Mouse (Mus musculus): ENCODE measurements at regions not wholly inside any gene's neighbourhood (a gene's known extent, or its start where the extent isn't known, plus 50 kb on each side); places are given as distances from the start of the nearest gene placed in this dataset.

DNA sequence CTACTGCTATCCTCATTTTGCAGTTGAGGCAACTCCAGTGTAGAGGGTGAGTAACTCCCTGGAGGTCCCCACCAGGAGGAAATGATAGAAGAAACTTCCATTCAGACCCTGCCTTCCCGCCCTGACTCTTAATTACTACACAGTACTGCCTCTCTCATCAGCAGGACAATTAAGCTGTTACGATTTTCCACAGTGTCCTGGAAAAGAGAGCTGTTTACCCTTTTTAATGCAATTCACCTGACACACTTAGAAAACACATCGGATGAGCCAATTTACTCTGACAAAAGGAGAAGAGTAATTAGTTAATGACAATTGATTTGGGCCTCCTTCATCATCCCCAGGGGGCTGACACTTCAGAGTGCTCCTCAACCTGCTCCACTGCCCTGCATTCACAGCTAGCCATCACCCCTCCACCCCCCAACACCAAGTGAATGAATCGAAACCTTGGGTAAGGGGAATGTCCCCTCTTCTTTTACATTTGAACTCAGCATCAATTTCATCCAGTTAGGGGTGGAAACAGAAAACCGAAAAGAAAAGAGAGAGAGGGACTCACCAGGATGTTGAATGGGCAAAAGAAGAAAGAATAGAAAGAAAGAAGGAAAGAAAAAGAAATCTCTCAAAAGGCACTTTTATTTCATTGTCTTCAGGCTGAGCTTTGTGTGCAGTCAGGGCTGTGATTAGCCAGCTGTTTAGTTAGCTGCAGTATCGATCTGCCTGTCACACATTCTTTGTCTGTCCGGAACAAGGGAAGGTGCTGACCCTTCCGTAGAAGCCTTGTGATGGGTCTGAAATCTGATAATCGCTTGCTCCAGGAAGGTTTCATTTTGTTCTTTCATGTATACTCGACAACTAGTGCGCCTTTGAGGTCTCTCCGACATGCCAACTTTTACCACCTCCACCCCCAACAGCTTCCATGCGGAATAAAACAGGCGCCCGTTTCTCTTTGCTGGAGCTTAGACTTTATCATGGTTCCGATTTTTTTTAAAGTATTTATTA is 482.6 kb upstream of the Tenm4 start:
- DNase-seq (ENCODE audit: low read depth) = no peak

DNA sequence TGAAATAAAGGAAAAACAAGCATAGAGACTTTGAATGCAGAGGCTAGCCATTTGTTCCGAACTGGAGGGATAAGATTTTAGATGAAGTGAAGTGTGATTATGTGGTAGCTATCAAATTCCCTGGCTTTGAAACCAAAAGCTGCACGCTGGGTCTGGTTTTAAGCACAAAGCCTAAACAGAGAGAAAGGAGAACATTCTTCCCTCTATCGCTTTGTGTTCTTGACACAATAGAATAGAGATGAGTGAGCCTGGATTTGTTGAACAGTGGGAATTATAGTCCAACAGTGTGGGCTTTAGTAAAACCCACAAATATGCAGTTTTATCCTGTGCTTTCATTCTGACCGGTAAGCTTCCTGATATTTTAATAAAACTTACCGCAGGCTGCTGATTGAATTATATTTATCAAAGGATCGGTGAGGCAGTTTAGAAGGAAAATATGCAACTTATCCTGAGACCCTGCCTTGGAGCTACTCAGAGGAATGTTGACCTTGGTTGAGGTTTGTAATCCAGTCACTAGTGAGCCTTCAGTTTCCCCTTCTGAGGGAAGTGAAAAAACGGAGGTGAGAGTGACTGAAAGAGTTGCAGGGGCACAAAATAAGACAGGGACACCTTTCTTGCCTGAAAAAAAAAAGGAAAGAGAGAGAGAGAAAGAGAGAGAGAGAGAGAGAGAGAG is 481.7 kb upstream of the Tenm4 start:
- DNase-seq (ENCODE audit: low read depth) = no peak

DNA sequence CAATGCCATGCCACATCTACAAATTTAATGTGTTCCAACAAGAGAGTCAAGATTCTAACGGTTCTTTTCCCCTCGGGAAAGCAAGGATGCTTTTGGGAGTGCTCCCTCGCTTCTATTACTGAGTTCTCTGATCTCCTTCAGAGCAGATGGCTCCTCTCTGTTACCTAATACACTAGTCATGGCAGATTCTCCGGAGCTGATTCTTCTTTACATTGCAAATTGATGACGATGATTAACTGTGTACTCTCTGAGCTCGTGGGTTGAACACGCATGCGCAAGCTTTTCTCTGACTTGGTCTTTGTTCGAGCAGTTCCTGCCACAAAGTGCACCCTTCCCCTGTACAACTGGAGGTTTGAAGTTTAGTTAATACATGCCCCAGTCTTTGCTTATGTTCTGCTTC is 471.5 kb upstream of the Tenm4 start:
- DNase-seq (ENCODE audit: low read depth) = no peak

DNA sequence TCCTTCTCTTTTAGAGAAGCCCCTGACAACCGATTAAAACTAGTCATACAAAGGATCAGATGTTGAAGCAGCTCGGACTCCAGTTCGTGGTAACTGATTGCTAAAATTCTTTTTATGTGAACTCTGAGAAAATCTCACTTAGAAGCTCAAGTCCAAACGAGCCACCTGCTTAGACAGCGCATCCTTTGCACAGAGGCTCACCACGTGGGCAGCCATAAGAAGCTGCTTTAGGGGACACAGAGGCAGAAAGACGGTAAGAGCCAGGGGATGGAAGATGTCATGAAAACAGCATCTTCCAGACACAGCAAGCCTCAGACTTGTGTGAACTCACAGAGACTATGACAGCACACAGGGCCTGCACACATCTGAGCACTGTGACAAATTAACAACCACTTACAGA is 461.0 kb upstream of the Tenm4 start:
- no peak for DNase-seq (ENCODE audit: low read depth)

DNA sequence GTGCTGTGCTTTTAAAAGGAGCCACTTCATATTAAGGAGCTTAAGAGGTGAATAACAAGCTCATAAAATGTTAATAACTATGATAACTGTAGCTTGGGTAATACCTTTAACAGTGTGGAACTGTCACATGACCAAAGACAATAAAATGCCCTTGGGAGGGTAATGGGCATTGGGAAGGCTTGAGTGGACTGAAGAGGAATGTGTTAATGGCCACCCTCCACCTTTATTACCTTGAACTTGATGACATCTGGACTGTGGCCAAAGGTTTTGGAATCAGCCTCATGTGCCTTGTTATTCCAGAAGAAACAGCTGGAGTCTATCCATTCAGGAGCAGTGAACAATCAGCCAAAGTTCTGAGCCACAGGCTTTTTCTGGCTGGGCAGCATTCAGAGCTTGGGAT is 451.0 kb upstream of the Tenm4 start:
- DNase-seq (ENCODE audit: low read depth) = no peak

DNA sequence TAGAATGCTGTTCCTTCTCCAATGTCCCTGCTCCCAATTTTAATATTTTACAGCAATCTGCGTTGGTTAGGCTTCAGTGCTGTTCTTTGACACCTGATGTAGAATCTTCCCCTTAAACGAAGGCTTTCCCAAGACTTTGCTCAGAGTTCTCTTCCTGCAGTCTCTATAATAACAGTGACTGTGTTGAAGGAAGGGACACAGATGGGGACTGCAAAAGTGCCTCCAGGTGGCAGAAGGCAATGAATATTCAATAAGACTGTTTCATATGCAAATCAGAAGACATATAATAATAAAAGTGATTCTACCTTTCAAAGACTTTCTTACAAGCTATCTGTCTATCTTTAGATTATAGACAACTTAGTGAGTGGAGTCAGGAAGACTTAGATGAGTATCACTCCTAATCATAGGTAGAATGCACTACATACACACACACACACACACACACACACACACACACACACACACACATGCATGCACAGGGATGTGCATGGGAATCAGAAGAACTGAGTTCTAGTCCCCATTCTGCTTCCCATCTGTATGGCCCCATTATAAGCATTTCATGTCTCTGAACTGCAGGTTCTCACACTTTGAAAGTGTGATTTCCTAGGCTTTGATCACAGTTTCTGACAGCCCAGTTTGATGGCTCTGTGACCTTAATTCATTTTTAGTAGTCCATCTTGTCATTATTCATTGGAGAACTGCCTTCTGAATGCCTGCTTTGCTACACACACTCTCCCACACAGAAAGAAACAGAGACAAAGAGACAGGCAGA is 445.1 kb upstream of the Tenm4 start:
- DNase-seq (ENCODE audit: low read depth) = no peak

DNA sequence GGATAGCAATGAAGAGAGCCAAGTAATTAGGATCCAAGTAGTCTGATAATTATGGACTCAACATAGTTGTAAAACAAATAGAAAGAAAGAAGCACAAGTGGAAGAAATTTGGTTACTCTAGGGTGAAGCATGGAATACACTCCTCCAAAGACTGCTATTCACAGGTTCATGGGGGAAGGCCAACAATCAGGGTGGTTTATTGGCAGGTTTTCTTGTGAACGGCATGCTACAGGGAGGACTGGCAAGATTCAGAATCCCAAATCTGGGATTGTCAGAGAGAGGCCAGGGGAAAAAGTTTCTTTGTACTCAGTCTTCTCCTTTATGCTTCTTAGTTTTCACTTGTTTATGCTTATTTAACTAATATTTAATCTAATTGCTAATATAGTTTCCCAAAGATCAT is 437.2 kb upstream of the Tenm4 start:
- DNase-seq (ENCODE audit: low read depth) = no peak

DNA sequence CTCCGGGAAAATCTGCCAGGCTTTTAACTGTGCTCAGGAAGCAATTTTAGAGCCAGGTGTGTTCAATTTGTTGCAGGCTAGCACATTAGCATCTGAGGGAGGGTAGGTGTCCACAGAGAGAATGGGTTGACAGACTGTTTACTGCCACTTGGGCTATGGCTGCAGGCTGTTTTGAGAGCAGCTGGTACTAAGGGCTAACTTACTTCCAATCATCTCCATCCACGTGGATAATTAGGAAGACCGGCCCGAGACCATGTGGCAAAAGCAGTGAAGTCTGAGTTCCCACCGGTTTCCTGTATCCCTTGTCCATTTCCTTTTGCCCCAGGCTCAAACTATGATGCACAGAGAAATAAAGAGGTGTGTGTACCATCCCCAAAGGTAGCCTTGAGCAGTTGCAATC is 436.5 kb upstream of the Tenm4 start:
- DNase-seq (ENCODE audit: low read depth) = no peak

DNA sequence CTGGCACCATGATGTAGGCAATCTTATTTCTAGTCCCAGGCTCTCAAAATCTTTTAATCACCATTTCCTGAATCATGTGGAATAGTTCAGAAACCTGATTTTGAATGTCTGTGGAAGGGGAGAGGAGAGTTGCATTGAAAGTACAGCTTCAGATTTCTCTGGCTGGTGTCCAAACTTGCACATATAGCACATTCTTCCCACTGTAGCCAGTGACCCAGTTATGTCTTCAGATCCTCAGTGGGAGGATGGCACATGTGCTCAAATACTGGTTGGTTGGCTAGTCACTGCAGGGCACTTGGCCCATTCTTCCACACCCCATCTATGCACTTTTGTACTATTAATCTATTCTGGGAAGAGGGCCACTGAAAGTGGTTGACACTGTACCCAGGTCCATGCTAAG is 434.3 kb upstream of the Tenm4 start:
- no peak for DNase-seq (ENCODE audit: low read depth)

DNA sequence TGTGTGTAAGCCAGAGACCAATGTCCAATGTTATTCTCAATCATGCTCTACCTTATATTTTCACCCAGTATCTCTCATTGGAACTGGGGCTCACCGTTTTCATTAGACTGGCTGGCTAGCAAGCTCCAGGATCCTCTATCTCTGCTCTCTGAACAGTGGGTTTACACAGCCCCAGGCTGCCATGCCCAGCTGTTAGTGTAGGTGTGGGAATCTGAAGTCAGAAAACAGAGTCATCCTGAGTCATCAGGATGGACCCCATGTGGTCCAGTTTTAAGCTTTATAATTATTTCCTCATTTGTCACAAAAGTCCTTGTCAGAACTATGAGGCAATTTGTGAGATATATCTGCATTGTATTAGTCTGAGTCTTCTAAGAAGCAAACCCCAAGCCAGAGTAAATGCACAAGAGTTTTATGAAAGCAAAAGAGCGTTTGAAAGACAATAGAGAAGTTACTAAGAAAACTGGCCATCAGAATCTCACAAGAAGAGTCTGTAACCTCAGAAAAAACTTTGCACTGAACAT is 432.3 kb upstream of the Tenm4 start:
- DNase-seq (ENCODE audit: low read depth) = no peak

DNA sequence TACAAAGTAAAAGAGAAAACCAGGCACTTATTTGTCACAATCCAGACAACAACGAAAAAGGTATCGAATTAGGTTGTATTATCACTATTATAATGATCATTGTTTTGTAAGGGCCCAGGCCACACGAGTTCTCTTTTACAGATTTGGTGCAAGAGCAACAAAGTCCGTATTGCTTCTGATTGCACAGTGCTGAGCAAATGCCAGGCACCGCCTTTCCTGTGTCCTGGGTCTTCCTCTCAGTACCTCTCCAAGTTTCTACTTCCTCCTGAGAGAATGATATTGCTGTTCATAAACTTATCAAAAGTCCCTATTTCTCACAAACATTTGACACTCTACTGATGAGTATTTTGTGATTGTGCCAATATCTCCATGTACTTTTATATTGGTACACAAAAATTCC is 431.3 kb upstream of the Tenm4 start:
- no peak for DNase-seq (ENCODE audit: low read depth)

DNA sequence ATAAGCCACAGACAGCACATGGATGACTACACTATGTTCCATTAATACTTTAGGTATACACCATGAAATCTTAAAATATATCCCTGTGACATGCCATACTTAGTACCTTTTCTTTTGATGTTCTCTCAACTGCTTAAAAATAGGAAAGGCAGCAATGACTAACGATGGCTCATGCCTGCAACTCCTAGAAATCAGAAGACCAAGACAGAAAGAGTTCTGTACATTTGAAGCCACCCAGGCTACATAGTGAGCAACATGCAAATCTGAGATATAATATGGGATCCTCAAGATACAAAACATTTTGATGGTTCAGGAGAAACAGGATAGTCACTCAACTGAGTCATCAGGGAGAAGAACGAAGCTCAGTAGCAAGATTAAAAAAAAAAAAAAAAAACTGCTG is 412.7 kb upstream of the Tenm4 start:
- no peak for DNase-seq (ENCODE audit: low read depth)

DNA sequence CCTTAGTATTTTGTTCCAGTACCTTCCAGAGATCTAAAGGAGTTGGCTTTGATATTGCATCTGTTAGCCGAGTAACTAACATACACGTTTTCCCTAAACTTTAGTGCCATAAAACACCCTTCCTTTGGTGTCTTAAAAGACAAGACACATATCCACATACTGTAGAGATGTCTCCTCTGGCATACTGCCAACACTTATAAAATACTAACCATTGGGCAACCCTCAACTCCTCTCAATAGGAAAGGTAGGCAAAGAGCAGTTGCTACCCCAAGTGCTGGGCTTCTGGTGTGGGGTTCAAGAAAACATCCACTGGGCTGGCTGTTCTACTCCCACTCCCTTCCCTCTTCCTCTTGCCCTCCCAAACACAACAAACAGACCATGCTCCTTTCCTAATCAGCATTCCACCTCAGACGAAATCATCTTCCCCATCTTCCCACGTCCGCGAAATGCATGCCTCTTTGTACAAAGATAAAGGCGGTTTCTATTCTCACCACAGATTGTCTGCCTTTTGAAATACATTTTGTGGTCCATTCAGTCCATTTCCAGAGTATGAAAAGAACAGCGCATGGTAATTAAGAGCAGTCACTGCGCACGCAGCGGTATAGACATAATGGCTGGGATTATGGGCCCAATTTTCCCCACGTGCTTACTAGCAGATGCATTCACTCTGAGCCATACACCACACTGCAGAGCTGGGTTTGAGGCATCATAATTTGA is 409.9 kb upstream of the Tenm4 start:
- DNase-seq (ENCODE audit: low read depth) = no peak

DNA sequence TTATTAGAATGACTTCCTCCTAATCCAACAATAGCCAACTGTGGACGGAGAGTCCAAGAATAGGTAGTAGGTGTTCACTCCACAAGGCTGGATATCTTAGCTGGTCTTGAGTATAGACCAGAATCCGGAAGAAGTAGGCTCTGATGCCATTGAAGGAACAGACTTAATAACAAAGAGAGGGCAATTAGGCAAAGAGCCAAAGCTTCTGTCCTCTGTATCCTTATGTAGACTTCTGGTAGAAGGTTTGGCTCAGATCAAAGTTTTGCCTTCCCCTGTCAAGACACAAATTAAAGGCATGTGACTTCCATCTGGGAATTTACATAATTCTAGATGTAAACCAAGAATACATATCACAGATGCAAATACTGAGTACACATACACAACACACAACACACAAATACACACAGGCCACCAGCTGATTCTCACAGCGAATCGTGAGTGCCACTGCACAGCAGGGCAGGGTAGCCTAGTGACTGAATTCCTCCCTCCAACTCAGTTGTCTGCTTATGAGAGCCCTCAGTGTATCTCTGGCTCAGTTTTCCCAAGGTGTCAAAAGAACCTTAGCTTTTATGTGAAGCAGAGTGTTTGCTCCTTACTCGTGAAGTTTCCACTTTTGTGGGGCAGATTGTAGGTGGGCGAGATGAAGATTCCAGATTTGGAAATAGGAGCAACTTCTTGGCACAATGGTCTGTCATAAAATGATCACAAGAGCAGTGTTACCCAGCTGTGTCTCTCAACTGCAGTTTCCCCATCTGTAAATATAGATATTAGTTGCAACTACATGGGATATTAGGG is 404.5 kb upstream of the Tenm4 start:
- no peak for DNase-seq (ENCODE audit: low read depth)

DNA sequence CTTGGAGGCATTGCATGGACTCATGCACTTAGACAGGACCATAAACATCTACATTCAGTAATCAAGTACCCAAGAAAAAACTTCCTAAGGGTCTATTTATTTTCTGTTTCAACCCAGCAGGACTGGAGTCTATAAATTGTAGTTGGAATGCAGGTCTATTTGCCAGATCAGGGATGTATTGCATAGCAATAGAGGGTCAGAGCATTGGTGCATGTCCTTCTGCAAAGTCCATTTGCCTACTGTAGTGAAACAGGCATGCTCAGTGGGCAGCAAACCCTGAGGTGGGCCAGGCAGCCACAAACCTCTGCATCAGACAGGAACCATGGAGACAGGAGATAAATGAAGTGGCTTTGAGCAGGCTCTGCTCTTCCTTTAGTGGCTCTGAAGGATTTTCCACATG is 386.5 kb upstream of the Tenm4 start:
- DNase-seq (ENCODE audit: low read depth) = no peak

DNA sequence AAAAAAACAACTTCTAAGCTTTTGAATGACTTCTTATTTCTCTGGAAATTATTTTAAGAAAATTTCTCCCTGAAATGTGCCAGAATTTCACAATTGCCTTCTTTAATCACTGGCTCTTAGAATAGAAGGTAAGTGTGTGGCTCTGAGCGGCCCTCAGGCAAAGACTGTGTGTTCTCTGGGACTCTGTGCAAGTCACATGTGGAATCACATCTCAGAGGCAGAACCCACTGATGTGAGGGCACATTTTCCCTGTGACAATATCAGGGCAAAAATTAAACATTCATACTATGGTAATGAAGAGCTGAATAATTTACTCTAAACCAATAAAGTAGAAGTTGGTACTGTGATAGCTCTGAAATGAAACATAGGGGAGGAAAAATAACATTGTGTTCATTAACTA is 383.5 kb upstream of the Tenm4 start:
- no peak for DNase-seq (ENCODE audit: low read depth)

DNA sequence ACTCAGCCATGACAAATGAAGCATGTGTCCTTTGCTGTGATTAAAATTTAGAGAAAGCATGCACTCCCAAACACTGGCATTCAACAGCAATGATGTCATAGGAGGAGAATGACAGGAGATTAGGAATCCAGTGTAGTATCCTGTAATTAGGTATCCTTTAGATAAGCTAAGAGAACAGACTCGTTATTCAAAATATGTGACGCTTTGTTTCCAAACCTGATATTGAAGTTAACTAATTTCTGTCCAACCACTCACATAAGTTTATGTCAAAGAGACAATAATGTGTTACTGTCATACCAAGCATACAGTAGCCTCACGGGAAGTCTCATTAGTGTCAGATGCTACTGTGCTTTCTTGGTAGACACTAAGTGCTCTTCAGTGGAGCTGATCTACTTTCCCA is 383.1 kb upstream of the Tenm4 start:
- DNase-seq (ENCODE audit: low read depth) = no peak

DNA sequence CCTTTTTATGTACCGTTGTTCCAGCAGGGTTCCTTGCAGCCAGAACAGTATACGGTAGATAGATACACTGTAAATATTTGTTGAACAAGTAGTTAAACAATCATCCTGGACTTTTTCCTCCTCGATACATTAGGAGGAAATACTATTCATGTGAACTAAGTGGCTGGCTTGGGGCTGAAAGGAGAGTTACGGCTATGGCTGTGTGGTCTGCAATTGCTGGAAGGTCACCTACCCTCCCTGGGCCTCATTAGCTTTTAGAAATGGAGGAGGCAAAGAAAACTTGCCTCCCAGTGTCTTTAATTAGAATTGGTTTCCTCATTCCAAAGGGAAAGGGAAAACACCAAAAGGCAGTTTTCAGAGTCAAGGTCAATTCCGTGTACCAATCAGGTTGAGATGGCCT is 381.6 kb upstream of the Tenm4 start:
- no peak for DNase-seq (ENCODE audit: low read depth)

DNA sequence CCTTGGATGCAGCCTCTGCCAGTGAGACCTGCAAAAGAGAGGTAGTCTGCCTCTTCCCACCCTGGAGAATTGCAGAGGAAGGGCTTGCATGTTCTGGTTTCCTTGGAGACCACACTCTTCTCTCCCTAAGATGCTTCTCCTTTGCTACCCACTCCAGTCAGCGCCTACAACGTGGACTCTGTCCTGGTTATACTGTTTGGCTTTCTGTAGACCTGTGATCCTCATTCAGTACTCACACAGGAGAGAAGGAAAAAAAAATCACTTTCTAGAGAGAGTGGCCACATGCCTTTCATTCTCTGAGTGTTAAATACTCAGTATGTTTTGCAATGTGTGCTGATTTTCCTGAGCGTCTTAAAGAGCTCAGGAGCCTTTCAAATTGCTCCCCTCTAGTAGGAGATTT is 372.0 kb upstream of the Tenm4 start:
- DNase-seq (ENCODE audit: low read depth) = no peak

DNA sequence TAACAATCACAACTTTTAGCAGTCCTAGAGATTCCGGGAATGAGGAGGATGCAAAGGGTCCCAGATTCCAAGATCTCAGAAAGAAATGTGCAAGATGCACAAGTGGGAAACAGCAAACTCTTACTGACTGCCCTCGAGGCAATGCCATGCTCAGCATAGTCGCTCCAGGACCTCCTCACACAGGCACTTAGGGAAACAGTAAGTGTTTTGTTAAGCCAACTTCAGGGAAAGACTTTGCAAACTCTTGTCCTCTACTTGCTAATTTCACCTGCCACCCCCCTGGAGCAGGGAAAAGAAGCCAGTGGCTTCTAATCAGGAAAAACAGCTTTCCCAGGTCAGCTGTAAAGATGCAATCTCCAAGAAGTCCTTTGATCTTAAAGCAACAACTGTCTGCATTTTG is 361.4 kb upstream of the Tenm4 start:
- DNase-seq (ENCODE audit: low read depth) = no peak

DNA sequence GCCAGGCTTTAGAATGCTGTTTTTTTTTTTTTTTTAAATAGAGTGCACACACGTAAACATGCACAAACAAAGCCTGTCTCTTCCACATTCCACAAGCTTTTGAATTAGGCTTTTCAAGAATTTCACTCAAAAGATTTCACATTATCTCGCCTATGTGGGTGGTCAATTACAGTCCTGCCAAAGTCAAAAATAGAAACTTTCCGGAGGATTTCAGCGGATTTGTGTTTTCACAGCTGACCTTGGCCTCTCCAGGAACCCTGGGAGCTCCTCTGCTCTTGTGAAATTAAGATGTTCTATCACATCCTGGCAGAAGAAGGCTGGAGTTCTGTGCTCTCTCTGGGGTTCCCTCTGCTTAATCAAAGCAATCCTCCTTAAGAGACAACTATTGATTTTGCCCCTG is 360.9 kb upstream of the Tenm4 start:
- no peak for DNase-seq (ENCODE audit: low read depth)

All from fibroblast of lung, adult 2 months (primary cell).